Mouse (Mus musculus) embryonic facial prominence, embryonic 12.5 days (tissue): Measurements from ENCODE around the gene Nelfb. TPM values are rescaled to one million over a fixed set of nuclear protein-coding genes. Genes with fewer than 3 reads are reported as not detected.

Experiments
- ATAC-seq: fragments of 200-750 bp; cut with Nextera tagmentation; 2 replicates; pipeline ENCODE4 v1.8.0; 2017; ENCODE audit not compliant: insufficient number of reproducible peaks, insufficient read depth, low FRiP score, low TSS enrichment
- H3K27ac ChIP-seq: fragments of 300-500 bp; sonication (generic); 2 replicates; pipeline ENCODE4 v1.5.1; 2016; ENCODE audit warnings: mild to moderate bottlenecking
- H3K27me3 ChIP-seq: fragments of 300-500 bp; sonication (generic); 2 replicates; pipeline ENCODE4 v1.6.1; 2016; ENCODE audit warnings: mild to moderate bottlenecking, moderate library complexity
- H3K36me3 ChIP-seq: fragments of 300-500 bp; sonication (generic); 2 replicates; pipeline ENCODE4 v1.6.1; 2016; ENCODE audit warnings: mild to moderate bottlenecking
- H3K4me1 ChIP-seq: fragments of 300-500 bp; sonication (generic); 2 replicates; pipeline ENCODE4 v1.6.1; 2016
- H3K4me2 ChIP-seq: fragments of 300-500 bp; sonication (generic); replicated peaks from 2 replicates; pipeline ENCODE4 v1.6.1; 2016; ENCODE audit warnings: mild to moderate bottlenecking, moderate library complexity
- H3K4me3 ChIP-seq: fragments of 300-500 bp; sonication (generic); 2 replicates; pipeline ENCODE4 v1.5.1; 2016; ENCODE audit warnings: mild to moderate bottlenecking
- H3K9ac ChIP-seq: fragments of 300-500 bp; sonication (generic); 2 replicates; pipeline ENCODE4 v1.6.1; 2016; ENCODE audit warnings: mild to moderate bottlenecking, moderate library complexity
- H3K9me3 ChIP-seq: fragments of 300-500 bp; sonication (generic); 2 replicates; pipeline ENCODE4 v1.6.1; 2016; ENCODE audit warnings: mild to moderate bottlenecking, moderate library complexity
- WGBS: fragments of 180-500 bp; shearing (Covaris S2); methylation state at CpG from one replicate; pipeline ENCODE4 v1.1.7; 2016; 5-methylcytosine and 5-hydroxymethylcytosine counted together
- polyA plus RNA-seq: library from polyadenylated mRNA; unstranded; fragments of >200 nt; fragmentation: Nextera tagmentation; extraction: Ambion mirVana; gene quantifications from 2 replicates; pipeline ENCODE4 v1.2.1, GENCODE M21; 2016

Nelfb gene
- polyA plus RNA-seq, 1 experiment from 2014 or later = 121 TPM

DNA sequence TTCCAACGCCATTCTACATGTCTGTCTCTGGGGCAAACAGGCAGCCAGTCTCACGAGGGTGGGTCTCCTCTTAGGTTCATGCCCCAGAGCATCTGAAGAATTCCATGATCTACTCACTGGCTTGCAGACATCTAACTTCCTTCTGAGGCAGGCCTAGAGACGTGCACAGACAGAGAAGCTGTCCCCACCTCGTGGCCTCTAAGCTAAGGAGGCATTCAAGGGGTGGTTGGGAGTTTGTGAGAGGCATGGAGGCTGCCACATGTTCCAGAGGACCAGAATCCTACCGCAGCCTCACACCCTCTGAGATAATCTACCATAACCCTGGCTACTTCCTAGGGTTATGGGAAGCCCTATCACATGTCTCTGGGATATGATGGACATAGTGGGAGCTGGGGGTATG, 17.3 kb downstream of the Nelfb start:
- Histone ChIP-seq H3K4me1 (peaks cover 16% of the 10 kb centered on the region), H3K4me2 (no peak overlapping the region), H3K4me3 (no peak overlapping the region), H3K27me3 (peaks cover 39% of the 10 kb centered on the region), H3K9me3 (no peaks in the 10 kb centered on the region), H3K36me3 (peaks cover 2% of the 10 kb centered on the region; the same call in 1 of the 2 replicates), H3K27ac (no peak overlapping the region), H3K9ac (0 out of 2 replicates have a peak overlapping the region, but pooled peaks have one; percentile 33)
- 74% methylated on average over 5 of the region's 5 CpGs for WGBS
- no peak for ATAC-seq

DNA sequence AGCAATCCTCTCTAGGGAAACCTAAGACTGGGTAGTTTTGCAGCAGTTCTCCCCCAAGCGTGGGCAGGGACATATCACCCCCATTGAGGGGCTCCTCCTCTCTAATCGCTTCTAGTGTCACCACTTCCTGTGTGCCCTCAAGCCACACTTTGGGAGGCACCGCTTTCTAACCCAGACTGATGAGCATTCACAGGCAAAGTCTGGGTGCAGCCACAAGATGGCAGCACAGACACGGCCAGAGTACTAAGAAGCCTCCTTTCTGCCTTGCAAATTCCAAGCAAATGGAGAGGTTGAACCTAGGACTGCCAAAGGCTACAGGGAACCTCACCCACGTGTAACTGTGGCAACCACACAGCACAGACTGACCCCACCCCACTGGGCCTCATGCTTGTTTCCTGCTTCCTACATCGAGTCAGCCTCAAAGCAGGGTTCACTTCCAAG, 17.9 kb downstream of the Nelfb start:
- peaks cover 39% of the 10 kb centered on the region for H3K27me3 ChIP-seq
- no peak overlapping the region for H3K4me3 ChIP-seq
- H3K9me3 ChIP-seq = no peaks in the 10 kb centered on the region
- ATAC-seq = peak; percentile 57
- WGBS = under 1% methylated on average over 6 of the region's 6 CpGs
- no peak overlapping the region for H3K27ac ChIP-seq
- H3K9ac ChIP-seq = peak overlapping the region; percentile 33; the same call in 1 of the 2 replicates
- peaks cover 16% of the 10 kb centered on the region for H3K4me1 ChIP-seq
- H3K4me2 ChIP-seq = peak overlapping the region; percentile 27; the same call in 1 of the 2 replicates
- no peaks in the 10 kb centered on the region for H3K36me3 ChIP-seq

DNA sequence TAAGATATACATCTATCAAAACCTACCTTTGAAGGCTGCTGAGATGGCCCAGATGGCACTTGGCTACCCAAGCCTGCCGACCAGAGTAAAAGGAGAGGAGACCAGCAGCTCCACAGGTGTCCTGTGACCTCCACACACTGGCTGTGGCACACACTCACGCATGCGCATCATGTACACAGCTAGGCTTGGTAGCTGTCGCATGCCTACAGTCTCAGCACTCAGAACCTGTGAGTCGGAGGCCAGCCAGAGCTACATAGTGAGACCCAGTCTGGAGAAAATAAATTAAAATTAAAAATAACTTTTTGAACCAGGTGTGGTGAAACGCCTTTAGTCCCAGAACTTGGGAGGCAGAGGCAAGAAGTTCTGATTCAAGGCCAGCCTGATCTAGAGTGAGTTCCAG, 23.4 kb downstream of the Nelfb start:
- ATAC-seq = no peak
- Histone ChIP-seq H3K36me3 (no peaks in the 10 kb centered on the region), H3K4me1 (peaks cover 14% of the 10 kb centered on the region; the same call in 1 of the 2 replicates), H3K27me3 (peaks cover 27% of the 10 kb centered on the region), H3K9me3 (no peaks in the 10 kb centered on the region), H3K27ac (no peak overlapping the region), H3K9ac (no peak overlapping the region), H3K4me3 (no peak overlapping the region), H3K4me2 (no peak overlapping the region)
- 79% methylated on average over 6 of the region's 6 CpGs for WGBS

DNA sequence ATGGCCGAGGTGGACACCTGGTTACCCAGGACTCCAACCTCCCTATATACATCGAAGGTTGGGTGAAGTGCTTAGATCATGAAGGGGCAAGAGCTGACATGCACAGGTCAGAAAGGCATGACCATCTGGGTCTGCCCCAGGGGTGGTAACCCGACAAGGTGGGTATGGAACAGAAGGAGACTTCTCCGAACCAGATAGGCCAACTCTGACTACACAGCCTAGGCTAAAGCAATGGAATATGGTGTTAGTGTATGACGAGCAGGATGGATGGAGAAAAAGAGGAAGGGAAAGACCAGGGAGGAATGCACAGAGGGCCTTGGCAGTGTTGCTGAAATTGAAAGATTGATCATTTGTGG, 24.7 kb downstream of the Nelfb start:
- Histone ChIP-seq H3K4me1 (peaks cover 14% of the 10 kb centered on the region; the same call in 1 of the 2 replicates), H3K4me2 (peak overlapping the region; percentile 89), H3K36me3 (no peaks in the 10 kb centered on the region), H3K9me3 (no peaks in the 10 kb centered on the region), H3K27me3 (peaks cover 39% of the 10 kb centered on the region), H3K27ac (no peak overlapping the region; the same call in 1 of the 2 replicates), H3K4me3 (peak overlapping the region; percentile 51), H3K9ac (peak overlapping the region; percentile 64; the same call in 1 of the 2 replicates)
- 28% methylated on average over 5 of the region's 5 CpGs for WGBS
- 0 out of 2 replicates have a peak, but pooled peaks have one; percentile 1 for ATAC-seq

DNA sequence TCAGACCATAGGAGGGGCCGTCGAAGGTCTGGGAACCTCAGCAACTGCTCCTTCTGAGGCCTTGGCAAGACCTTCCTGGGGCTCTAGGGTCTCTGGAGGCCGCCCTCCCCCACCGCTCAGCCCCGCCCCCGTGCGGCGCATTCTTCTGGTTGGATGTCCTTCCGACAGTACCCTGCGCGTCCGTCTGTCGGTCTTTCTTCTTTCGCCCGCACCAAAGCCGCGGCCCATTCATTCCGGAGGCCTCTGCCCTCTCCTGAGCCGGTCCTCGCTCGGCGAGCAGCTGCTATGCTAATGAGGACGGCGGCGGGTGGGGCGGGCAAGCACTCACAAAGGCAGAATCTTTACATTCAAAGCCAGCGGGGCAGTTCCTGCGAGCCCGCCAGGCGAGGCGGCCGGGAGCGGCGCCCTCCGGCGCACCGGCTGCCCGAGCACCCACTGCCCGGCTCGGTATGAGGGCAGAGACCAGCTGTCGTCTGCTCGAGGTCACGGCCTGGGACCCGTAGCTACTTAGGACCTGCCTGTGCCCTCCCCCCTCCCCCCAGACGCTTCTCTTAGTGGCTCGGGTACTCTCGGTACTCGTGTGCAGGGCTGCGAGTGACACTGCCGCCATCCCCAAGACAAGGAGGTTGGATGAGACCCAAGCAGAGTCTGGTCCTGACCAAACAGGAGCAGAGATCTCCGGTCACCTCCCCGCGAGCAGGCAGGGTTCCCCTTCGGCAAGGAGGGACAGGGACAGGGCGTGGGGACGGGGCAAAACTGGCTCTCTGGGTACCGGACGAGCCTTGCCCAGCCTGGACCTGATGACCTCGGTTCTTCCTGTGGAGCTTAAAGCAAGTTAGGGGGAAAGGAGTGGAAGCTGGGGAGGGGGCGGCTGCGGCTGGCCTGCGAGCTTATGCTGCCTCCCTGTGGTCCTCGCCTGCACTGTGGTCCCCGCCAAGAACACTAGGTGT, 25.4 kb downstream of the Nelfb start:
- Histone ChIP-seq H3K36me3 (no peaks in the 10 kb centered on the region), H3K9ac (peak overlapping the region; percentile 64), H3K4me1 (peaks cover 19% of the 10 kb centered on the region), H3K4me2 (peak overlapping the region; percentile 89), H3K27me3 (peaks cover 45% of the 10 kb centered on the region), H3K27ac (peak overlapping the region; percentile 81), H3K4me3 (peak overlapping the region; percentile 51), H3K9me3 (no peaks in the 10 kb centered on the region)
- ATAC-seq = peak; percentile 64
- WGBS = under 1% methylated on average over 64 of the region's 64 CpGs

DNA sequence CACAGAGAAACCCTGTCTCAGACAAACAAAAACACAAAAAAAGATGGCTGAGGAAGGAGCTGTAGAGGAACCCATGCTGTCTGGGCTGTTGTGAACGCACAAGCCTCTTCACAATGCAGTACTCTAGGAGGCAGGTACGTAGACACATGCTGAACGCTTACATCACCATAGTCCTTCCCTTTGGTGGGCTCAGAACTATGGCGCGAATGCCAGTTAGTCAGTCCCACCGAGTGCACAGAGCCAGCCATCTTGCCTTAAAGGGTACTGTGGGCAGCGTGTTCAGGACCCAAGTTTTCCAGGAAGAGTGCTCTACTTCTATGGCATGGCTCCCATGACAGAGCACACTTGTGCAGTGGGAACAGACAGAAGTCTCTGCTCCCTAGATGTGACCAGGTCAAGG, 26.8 kb downstream of the Nelfb start:
- no peak for ATAC-seq
- Histone ChIP-seq H3K9me3 (no peaks in the 10 kb centered on the region), H3K4me2 (no peak overlapping the region), H3K9ac (no peak overlapping the region), H3K4me3 (no peak overlapping the region), H3K36me3 (no peaks in the 10 kb centered on the region), H3K4me1 (peaks cover 30% of the 10 kb centered on the region), H3K27ac (no peak overlapping the region), H3K27me3 (peaks cover 59% of the 10 kb centered on the region)
- 92% methylated on average over 7 of the region's 7 CpGs for WGBS

DNA sequence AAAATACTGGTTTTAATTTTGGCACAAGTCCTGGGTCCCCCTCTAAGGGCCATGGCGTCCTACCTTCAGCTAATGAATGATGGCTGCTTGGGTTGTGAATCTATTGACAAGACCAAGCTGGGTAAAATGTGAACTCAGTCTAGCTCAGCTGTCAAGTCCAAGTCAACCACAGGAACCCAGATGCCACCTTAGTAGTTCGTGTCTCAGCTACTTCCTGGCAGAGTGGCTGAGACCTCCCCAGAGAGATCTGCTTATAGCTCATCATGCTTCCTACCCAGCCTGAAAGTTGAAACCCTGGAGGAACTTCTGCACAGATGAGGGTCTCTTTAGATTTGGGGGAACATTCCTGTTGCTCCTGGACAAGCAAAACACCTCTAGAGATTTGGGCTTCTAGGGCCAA, 28.0 kb downstream of the Nelfb start:
- ATAC-seq = no peak
- Histone ChIP-seq H3K4me3 (peak overlapping the region; percentile 55; the same call in 1 of the 2 replicates), H3K4me1 (peaks cover 35% of the 10 kb centered on the region), H3K9ac (no peak overlapping the region), H3K36me3 (no peaks in the 10 kb centered on the region), H3K9me3 (no peaks in the 10 kb centered on the region), H3K27ac (no peak overlapping the region), H3K27me3 (peaks cover 71% of the 10 kb centered on the region), H3K4me2 (peak overlapping the region; percentile 80)
- 66% methylated on average over 2 of the region's 2 CpGs for WGBS

DNA sequence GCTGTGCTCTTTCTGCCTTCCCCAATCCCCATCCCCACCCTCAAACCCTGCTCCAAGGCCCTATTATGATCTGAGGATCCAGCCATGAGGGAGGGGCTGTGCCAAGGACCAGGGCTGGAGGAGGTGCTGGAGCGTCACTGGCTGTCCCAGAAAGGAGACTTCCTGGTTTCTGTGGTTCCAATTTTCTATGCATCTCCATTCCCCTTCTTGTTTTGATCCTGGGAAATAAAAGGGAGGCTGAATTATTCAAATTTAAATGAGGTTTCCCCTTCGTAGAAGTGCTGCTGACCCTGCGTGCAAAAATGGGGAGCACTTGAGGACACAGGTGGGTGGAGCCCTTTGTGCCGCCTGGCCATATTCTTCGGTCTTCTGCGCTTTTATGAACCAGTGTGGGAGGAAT, 28.6 kb downstream of the Nelfb start:
- Histone ChIP-seq H3K9ac (peak overlapping the region; percentile 36), H3K4me2 (peak overlapping the region; percentile 80), H3K9me3 (no peaks in the 10 kb centered on the region), H3K4me1 (peaks cover 42% of the 10 kb centered on the region), H3K36me3 (no peaks in the 10 kb centered on the region), H3K4me3 (peak overlapping the region; percentile 55), H3K27me3 (peaks cover 78% of the 10 kb centered on the region), H3K27ac (no peak overlapping the region)
- no peak for ATAC-seq
- WGBS = 20% methylated on average over 6 of the region's 6 CpGs

DNA sequence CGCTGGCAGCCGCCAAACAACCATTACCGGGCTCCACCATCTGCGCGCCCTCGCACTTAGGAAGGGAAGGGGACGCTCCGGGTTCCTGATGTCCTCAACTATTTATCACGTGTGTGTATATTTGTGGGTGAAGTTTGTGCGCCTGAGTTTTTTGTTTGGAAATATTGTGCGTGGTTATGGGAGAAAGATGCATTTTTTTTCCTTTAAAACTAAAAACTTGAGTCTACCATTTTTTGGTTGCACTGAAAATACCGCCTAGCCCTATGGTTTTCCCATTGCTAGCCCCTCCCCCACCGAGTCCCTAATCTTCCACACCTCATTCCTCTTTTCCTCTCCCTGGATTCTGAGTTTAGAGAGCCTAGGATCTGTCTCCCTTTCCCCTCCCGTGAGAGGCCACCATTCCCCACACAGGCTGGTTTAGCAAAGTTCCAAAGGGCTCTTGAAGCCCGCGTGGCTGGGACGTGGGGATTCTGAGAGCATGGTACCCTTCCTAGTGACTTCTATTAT, 29.3 kb downstream of the Nelfb start:
- Histone ChIP-seq H3K4me2 (peak overlapping the region; percentile 80), H3K4me1 (peaks cover 49% of the 10 kb centered on the region), H3K36me3 (no peaks in the 10 kb centered on the region), H3K27ac (peak overlapping the region; percentile 80; the same call in 1 of the 2 replicates), H3K9me3 (no peaks in the 10 kb centered on the region), H3K27me3 (peaks cover 84% of the 10 kb centered on the region), H3K9ac (peak overlapping the region; percentile 44), H3K4me3 (peak overlapping the region; percentile 55)
- no peak for ATAC-seq
- WGBS = under 1% methylated on average over 17 of the region's 17 CpGs

DNA sequence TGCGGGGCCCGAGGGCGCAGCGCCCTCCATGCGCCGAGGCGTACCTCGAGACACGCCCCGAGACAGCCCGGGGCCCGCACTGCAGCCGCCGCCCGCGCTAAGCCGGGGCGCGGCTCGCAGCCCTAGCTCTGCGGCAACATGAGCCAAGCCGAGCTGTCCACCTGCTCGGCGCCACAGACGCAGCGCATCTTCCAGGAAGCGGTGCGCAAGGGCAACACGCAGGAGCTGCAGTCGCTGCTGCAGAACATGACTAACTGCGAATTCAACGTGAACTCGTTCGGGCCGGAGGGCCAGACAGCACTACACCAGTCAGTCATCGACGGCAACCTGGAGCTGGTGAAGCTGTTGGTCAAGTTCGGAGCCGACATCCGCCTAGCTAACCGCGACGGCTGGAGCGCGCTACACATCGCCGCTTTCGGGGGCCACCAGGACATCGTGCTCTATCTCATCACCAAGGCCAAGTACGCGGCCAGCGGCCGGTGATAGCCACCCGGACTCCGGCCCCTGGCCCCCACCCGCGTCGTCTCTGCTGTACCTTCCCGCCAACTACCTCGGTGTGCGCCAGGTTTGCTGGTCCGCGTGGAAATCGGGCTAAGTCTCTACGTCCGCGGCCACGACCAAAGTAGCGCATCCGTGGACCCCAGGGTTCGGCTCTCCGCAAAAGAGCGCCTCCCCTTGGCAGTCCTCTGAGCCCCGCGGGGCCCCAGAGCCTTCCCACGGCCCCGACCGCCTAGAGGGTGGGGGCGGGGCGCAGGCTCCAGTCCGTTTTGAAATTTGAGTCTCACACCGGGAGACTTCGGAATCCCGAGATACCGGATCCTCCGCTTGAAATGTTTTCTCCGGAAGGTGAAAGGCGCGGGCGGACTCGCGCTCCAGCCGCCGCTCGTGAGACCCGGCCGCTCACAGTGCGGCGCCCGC, 30.1 kb downstream of the Nelfb start:
- Histone ChIP-seq H3K27me3 (peaks cover 91% of the 10 kb centered on the region), H3K9ac (peak overlapping the region; percentile 44), H3K4me1 (peaks cover 52% of the 10 kb centered on the region), H3K27ac (peak overlapping the region; percentile 80), H3K4me3 (peak overlapping the region; percentile 55), H3K4me2 (peak overlapping the region; percentile 80), H3K36me3 (no peaks in the 10 kb centered on the region), H3K9me3 (no peaks in the 10 kb centered on the region)
- peak; percentile 16; the same call in 1 of the 2 replicates for ATAC-seq
- under 1% methylated on average over 97 of the region's 100 CpGs for WGBS

DNA sequence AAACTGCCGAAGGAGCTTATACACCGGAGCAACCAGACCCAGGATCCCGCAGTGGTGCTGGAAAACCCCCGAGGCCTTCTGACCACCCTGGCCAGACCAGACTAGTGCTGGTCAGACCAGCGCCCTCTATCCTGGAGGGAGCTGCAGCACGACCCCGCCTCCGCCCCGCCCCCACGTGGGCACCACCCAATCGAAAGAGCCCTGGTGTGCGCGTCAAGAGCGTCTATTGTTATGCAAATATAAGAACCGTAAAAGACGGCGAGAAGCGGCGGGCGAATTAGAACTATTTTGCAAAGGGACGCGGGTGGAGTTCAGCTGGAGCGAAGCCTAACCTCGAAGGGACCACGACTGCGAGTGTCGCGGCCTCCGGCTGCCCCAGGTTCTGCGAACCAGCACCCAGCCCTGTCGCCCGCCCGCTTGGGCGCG, 30.8 kb downstream of the Nelfb start, which contains the start of gene Nrarp:
Nrarp (plus strand) TSS at position 281 of the 426 bp plus-strand sequence.
- Histone ChIP-seq H3K4me2 (peak within 1 kb of the TSS; percentile 80), H3K4me3 (peak within 1 kb of the TSS; percentile 55), H3K9me3 (no peaks in the 10 kb centered on the region), H3K27me3 (peaks cover 94% of the 10 kb centered on the region), H3K4me1 (peaks cover 45% of the 10 kb centered on the region), H3K27ac (peak within 1 kb of the TSS; percentile 80), H3K9ac (peak within 1 kb of the TSS; percentile 44), H3K36me3 (no peaks in the 10 kb centered on the region)
- under 1% methylated on average over 35 of the region's 35 CpGs for WGBS
- ATAC-seq = peak; percentile 69
